Mouse (Mus musculus) lung, postnatal 4 days (tissue): ENCODE measurements around the gene Vmn2r83.
"Not testable (repeated sequence)": the region's sequence is repeated elsewhere in the genome, so short reads cannot be mapped to it uniquely, and the experiment has no call there.

Source experiments
- DNase-seq, 2 experiments: peaks; one replicate each; pipeline ENCODE4 v3.0.0; 2021

Gene Vmn2r83

DNA sequence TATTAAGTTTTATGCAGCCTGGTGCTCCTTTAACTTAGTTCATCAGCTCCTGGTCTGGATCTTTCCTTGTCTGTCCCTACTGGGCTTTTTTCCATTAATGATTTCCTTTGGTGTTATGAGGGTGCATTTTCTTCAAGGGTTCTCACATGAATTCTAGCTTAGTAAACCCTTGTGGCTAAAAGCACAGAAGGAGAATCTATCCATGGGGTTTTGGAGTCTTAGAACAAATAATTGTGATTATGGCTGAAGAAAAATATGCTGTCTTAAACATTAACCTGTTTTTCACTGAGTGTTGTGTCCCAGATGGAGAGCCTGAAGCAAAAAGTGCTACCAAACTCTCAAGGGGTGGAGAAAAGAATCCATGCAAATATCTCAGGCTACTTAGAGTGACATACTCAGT is at the start of gene Vmn2r83:
TSS of gene Vmn2r83 (plus strand) at position 301 of the 400 bp plus-strand sequence.
- no peak for DNase-seq

DNA sequence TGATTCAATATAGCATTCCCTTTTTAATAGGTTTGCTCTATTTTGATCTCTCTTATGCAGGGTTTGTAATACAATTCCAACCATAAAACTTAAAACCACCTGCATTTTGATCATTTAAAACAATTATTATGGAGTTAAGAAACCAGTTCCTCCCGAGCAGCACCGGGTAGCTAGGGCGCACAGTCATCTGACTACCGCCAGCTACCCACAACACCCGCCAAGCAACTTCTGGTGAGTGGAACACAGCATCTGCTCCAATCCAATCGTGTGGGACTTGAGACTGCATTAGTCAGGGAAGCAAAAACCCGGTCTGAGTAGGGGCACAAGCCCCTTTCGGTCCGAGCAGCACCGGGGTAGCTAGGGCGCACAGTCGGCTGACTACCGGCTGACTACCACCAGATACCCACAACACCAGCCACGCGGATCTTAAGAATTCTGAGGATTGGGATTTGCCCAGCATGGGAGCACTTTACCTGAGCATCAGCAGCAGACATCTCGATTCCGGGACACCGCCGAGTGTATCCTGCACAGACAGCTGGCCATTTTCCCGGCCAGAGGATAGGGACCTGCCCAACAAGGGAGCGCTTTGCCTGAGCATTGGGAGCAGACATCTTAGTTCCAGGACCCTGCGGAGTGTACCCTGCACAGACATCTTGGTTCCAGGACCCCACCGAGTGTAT is 33.2 kb upstream of the Vmn2r83 start:
- not testable (repeated sequence) for DNase-seq

DNA sequence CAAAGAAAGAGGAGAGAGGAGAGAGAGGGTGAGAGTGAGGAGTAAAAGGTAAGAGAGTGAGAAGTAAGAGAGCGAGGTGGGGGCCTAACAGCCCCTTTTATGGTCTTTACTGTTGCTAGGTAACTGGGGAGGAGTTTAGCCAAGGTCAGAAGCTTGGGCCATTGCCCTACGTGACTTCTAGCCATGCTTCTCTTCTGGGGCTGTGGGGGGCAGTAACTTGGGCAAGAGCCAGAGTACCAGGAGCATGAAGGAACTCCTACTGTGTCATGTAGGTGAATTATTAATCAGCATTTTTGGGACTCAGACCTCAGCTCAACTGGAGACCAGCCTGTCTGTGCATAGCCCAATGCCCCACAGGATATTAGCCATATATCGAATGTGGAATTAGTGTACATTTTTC is 27.4 kb downstream of the Vmn2r83 start:
- no peak for DNase-seq

DNA sequence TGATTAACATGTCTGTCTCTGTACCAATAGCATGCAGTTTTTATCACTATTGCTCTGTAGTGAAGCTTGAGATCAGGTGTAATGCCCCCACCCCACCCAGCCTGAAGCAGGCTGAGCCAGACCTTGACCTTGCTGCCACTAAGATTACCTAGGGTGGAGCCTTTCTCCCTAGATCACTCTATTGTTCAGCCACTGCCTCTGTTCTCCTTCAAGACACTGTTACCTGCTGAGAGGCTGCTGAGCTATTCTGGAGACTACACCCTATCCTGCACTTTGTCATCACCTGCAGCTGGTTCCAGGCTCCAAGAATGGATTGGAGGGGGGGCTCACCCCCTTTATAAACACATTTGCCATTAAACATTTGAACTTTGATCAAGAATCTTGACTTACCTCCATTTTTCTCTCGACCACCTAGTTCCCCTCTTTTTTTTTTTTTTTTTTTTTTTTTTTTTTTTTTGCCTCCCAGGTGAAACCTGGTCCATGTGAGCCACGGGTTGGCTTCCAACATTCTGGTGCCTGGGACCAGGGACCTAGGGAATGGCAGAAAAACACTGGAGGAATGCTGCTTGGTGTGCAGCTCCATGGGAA is 28.3 kb downstream of the Vmn2r83 start:
- DNase-seq = no peak

DNA sequence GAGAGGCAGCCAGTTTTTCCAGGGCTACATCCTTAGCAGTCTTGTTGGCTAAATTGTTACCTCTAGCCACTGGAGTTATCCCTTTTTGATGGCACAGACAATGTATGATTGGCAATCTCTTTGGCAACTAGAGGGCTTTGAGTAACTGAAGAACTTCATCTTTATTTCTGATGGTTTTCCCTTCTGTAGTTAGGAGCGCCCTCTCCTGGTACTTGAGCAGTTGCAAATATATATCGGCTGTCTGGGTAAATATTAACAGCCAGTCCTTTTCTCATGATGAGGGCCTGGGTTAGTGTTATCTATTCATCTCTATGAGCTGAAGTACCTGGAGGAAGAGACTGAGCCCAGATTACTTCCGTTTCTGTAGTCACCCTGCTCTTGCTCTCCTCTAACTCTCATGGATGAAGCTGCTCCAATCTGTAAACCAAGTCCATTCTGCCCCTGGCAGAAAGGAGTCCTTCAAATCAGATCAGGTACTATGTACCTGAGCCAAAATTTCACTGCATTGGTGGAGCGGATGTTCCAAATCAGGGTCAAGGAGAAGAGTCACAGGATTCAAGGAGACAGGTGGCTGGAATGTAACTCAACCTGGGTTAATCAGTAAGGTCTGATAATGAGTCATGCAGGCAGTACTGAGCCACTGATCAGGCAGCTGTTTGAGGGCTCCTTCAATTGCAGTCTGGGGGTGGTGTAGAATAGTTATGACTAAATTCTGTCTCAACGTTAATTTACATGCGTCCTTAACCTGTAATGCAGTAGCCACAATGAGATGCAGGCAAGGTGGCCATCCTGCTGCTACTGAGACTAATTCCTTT is 34.5 kb downstream of the Vmn2r83 start:
- DNase-seq = no peak

DNA sequence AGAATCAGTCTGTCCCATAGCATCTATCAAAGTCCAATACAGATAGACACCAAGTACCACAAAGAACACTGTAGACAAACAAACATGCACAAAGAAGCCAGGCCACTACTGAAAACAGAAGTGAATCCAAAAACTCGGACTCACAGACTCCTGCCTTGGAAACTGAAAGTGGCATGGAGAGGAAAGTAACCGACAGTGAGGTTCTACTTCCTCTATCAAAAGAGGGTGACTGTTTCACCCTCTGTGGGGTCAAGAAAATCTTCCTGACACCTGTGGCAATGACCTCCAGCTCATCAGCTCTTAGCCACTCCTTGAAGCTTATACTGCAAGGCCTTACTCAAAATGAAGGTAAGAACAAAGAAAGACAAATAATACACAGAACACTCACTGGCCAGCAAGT is 38.2 kb downstream of the Vmn2r83 start:
- no peak for DNase-seq

DNA sequence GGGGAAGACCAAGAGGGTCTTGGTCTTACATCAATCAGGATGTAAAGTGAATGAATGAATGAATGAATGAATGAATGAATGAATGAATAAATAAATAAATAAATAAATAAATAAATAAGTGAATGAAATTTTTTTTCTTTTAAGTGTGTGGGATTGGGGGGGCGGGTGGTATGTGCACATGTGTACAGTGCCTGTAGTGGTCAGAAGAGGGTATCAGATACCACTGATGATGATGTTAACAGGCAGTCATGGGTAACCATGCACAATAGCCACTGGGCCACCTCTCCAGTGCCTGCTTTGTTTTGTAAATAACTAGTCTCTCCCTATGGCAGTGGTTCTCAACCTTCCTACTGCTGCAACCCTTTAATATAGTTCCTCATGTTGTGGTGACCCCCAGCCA is 55.9 kb downstream of the Vmn2r83 start:
- no peak for DNase-seq

DNA sequence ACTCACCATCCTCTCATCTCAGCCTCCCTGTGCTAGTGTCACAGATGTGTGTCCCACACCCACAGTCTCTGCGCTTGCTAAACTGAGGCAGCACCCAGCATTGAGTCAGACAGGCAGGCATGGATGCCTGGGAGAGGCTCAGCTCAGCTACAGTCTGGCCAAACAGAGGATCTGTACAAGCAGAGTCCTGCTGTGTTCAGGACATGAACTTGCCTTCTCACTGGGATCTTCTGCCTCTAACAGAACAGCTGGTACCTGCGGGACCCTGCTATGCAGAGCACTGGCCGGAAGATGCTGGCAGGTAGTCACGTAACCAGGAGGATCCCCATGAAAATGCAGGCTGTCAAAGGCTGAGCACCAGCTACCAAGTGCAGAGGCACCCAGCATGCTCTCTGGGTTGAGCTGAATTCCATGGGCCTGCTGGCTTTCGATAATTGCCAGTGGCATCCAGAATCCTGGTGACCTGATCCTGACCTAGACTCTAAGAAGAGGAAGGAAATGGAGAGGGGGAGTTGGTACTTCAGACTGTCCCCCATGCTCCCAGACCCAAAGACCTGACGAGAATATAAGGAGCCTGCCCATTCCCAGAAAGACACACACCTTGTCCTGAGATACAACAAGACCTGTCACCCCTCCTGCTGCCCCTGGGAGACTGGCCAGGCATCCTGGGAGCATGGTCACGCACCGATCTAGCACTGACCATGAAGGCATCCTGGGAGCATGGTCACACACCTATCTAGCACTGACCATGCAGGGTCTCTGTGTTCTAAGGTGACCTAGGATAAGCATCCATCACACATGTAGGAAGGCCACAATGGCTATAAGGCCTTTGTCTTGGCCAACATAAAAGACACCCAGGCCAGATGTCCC is 57.2 kb downstream of the Vmn2r83 start:
- no peak for DNase-seq

DNA sequence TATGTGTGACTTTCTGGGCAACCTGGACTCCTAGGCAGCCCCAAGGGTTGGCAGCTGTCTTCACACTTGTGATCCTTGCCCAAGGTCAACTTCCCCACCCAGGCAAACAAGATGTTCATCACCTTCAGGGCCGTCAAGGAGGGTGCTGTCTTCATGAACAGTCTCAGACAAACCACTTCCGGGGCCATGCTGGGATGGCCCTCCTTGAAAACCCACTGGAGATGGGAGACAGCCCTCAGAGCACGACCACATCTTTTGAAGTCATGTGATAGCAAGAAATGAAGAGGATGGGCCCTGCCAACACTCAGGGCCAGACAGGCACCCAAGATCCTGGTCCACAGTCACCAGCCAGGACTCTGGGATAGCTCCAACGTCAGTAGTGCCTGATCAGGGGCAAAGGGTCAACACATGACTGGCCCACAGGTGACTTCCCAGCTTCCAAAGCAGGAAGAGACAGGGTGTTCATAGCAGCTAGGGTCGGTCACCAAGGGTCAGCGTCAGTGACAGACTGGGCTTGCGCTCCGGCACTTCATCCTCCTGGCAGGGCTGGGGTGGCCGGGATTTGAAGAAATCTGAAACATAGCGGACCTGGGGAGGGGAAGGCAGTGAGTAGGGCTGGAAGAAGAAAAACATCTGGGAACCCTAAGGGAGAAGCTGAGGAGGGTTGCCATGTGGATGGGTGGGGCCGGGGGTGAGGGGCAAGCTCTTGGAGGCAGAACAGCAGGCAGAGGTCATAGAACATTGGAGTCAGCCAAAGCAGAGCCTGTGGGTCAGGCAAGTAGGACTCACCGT is 58.3 kb downstream of the Vmn2r83 start:
- peak in 1 of 2 experiments; percentile 22 for DNase-seq

DNA sequence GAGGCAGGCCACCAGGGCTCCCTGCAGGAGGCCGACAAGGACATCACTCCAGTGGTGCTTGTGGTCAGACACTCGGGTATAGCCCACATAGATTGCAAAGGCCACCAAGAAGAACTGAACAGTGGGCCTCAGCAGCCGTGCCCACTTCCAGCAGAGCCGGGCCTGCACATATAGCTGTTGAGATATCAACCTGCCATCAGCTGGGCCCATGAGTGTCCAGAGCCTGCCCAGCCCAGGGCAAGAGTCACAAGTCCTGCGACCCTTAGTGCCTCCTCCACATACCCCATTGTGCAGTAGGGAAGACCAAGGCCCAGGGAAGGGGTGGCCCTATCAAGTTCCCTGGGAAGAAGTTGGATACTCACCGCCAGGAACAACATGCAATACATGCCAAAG is 58.9 kb downstream of the Vmn2r83 start:
- DNase-seq = no peak

DNA sequence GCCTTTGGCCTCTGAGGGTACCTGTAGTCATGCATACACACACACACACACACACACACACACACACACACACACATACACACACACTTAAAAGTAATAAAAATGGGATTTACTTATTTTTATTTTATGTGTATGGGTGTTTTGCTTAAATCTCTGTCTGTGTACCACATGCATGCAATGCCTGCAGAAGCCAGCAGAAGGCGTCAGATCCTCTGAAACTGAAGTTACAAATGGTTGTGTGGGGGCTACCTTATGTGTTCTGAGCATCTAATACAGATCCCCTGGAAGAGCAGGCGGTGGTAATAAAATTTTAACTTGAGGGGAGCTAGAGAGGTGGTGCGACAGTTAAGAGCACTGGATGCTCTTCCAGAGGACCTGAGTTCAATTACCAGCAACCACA is 59.5 kb downstream of the Vmn2r83 start:
- DNase-seq = no peak

DNA sequence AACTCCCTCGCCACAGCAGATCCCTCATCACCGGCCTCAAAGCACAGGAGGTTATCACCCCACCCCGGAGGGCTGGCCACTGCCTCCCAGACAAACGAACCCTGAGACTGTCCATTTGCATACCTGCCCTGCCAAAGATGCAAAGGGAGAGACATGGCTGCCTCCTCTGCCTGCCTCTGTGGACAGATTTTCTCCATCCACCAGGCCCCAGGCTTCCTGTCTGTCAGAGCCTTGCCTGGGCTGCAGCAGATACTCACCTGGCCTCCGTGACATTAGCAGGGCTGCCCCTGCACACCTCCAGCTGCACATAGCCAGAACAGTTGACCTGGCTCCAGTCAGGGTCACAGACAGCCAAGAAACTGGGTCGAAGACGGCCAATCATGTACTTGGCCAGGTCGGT is 61.7 kb downstream of the Vmn2r83 start:
- DNase-seq = peak; percentile 3 to 17

DNA sequence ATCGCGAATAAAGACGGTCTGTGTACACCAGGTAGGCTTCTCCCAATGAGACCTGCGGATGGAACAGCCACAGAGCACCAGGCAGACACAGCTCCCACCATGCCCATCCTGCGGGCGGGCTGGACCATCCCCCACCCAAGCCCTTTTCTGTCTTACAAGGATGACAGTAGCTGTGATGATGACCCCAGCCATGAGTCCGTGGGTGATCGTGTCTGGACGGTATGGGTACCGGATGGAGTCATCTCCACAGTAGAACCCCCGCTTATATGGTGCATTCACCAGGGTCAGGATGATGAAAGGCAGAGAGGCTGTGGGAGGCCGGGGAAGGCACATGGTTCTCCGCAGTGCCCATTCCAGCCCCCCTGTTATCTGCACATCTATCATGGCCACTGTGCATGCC is 62.2 kb downstream of the Vmn2r83 start:
- no peak for DNase-seq

DNA sequence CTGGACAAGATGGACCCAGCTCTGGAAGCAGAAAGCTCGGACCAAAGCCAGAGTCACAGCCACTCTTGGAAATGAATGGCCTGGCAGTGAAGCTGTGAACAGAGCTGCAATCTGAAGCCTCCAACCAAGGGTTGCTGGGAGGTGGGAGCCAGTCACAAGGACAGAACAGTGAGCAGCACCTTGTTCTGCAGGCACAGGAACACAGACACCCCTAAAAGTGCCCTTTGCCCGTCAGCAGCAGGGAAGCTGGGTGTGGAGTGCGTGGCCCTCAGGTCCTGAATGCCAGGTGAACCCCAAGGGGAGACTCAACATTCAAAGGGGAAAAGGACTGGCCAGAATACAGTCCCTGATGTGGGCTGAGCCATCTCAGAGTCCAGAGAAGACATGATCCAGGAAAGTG is 63.1 kb downstream of the Vmn2r83 start:
- peak in 1 of 2 experiments; percentile 3 for DNase-seq

DNA sequence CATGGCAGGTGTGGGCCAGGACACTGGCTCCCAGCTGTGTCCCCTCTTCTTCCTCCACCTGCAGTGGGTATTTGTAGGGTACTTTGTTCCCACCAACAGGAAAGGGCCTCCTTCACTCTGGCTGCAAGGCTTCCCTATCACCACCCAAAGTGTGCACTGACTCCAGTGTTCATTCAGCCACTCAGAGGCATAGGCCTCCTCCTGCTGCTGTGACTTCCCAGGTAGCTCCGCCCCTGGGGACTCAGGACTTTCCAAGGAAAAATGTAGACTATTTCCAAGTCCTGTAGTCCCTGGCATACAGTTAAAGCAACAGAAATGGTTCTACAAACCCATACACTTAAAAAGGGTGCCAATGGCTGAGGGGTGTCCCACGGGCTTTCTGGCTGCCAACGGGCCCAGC is 64.1 kb downstream of the Vmn2r83 start:
- DNase-seq = peak; percentile 11 to 20

DNA sequence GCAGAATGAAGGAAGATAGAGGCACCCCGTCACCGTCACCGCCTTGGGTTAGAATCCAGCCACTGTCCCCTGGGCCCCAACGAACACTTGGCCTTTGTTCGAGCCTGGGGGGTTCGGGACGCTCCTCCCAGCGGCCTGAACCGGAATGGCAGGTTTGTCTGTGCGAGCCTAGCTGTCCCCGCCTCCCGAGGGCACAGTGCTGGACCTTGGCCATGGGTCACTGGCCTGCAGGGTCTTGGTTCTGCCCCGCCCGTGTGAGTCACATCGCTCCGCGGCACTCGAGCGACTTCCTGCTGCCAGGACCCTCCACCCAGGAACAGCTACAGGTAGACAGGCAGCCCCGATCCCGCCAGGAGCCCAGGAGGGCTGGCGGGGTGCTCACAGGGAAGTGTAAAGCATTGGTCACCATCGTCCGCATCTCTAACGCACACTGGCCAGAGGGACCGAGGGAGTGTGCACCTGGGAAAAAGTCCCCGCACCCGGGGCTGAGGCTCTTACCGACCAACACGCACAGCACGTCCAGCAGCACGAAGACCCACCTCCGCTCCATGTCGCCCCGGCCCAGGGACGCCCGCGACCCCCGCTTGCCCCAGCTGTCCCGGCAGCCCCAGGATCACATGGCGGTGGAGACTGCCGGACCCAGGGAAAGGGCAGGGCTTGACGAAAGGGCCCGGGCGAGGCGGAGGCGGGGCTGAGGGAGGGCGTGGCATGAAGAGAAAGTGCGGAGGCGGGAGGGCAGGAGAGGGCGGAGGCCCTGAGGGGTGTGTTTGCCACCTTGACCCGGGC is 64.8 kb downstream of the Vmn2r83 start, which contains the start of gene Plpp2:
TSS of gene Plpp2 (minus strand) at position 671 of the 786 bp plus-strand sequence.
- DNase-seq = peak; percentile 85 to 86

DNA sequence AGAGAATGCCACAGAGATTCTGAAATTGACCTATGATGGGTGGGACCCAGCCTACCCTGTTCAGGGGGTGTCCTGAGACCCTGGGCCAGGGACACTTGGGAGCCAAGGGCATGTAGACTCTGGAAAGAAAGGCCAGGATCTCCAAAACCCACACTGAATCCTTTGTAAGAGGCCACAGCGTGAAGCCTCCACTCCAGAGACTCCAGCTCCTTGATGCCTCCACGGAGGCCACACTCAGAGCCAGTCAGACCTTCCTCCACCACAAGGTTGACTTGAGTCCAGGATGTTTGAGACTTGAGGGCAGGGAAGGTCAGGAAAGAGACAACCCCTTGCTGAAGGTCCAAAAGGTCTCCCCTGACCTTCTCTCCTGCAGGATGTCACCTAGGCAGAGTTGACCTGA is 65.9 kb downstream of the Vmn2r83 start:
- DNase-seq = no peak

DNA sequence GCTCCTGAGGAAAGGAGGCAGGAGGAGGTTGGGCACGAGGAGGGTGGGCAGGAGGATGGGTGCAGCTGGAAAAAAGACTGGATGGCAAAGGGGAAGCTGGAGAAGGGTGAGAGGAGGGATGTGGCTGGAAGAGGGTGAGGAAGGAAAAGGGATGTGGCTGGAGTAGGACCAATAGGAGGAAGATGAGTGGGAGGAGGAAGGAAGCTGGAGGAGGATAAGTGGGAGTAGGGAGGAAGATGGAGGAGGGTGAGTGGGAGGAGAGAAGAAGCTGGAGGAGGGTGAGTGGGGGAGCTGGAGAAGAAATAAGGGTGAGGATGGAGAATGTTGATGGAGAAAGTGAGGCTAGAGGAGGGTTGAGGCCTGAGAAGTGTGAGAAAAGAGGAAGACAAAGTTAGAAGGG is 66.9 kb downstream of the Vmn2r83 start:
- DNase-seq = no peak

DNA sequence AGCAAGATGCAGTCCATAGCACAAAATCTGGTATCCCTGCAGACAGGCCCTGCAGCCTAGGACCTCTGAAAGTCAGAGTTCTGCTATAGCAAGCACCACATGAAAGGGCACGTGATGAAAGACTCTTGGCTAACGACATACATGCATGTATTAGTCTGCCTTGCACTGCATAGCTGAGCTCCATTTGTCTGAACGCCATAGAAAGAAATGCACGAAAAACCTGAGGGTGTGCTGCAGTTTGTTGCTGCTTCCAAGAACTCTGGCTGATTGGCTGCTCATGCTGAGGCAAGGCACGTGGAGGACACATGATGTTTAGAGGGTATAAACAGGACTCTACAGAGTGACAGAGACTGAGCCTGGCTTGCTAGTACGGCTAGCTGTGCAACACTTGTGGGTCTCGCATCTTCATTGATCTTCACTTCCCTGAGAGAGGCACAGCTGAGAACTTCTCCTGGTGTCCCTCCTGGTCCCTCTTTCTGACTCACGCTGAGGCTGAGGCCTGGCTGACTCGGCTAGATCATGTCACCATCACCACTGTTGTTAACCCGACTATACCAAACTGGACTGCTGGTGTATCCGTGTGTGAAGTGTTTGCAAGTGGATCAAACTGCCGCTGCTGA is 68.0 kb downstream of the Vmn2r83 start:
- DNase-seq = peak in 1 of 2 experiments; percentile 6

DNA sequence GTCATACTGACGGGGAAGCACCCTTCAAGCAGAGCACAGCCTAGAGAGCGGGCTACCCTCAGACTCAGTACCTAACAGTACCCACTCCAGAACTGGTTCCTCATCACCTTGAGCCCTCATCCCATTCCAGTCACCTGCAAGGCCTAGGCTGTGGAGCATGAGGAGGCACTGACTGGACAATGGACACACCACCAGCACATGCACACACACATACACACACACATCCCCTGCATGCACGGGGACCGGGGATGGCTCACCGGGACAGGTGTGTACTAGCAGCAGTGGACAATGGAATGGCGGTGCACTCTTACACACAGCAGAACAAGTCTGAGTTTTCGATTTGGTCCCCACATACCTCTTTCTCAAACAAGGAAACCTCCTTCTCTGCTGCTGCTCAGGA is 68.7 kb downstream of the Vmn2r83 start:
- peak; percentile 3 to 6 for DNase-seq

DNA sequence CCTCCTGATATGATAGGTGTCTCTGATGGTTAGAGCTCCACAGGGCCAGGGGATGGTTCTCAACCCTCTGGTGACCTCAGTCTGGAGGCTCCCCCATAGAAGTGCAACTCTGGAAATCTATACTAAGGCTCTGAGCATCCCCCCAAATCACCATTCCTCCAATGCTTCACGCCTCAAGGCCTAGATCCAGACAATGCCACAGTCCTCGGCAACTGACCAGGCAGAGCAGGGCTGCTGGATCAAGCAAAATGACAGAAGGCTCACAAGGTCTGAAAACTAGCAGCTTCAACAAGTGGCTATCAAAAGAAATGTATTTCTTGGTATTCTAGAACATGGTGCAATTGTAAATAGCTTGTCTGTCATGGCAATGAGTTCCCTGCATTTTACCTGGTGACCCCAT is 69.2 kb downstream of the Vmn2r83 start:
- peak in 1 of 2 experiments; percentile 2 for DNase-seq
